Mouse (Mus musculus) heart, postnatal 0 days (tissue): ENCODE results near the gene Tnfrsf1b.

Experiments
- CTCF ChIP-seq: IDR thresholded peaks from 2 replicates; pipeline ENCODE4 v1.5.1; 2016; ENCODE audit warnings: antibody characterized with exemption, control low read depth, low read depth
- EP300 ChIP-seq: IDR thresholded peaks from 2 replicates; pipeline ENCODE4 v1.6.1; 2016; ENCODE audit warnings: antibody characterized with exemption, low read depth

DNA sequence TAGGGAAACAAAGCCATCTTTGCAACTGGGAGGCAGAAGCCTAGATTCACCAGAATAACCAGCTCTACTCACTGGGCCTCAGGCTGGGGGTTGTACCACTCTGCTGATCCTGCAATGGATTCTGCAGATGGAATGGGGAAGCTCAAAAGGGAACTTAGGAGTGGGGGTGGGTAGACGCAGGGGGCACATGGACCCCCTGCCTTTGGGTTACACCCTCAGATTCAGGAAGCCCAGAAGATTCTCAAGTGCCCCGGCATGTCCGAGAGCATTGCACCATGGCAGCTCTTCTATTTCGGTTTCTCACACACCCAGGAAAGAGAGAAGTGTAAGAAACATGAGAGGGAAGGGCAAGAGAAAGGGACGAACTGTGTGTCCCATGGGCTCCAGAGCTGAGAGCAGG lies 23.5 kb upstream of the Tnfrsf1b start:
- TF ChIP-seq EP300 (no peak), CTCF (no peak)
